Mouse (Mus musculus) embryonic facial prominence, embryonic 11.5 days (tissue): ENCODE data around the gene Derl3. TPM values are rescaled to one million over a fixed set of nuclear protein-coding genes. Genes with fewer than 3 reads are reported as not detected.

Source experiments
- ATAC-seq: fragments of 200-750 bp; cut with Nextera tagmentation; replicated peaks from 2 replicates; pipeline ENCODE4 v1.8.0; 2017; ENCODE audit warnings: low read depth; ENCODE audit not compliant: insufficient number of reproducible peaks, low FRiP score, low TSS enrichment
- DNase-seq: peaks from one replicate; pipeline ENCODE4 v3.0.0-alpha.2; 2015; ENCODE audit warnings: low spot score
- H3K27ac ChIP-seq: fragments of 300-500 bp; sonication (generic); replicated peaks from 2 replicates; pipeline ENCODE4 v1.5.1; 2014; ENCODE audit warnings: mild to moderate bottlenecking, low read depth, low read length, control low read depth
- H3K27me3 ChIP-seq: fragments of 300-500 bp; sonication (generic); 2 replicates; pipeline ENCODE4 v1.6.1; 2014; ENCODE audit warnings: mild to moderate bottlenecking, low read length, moderate library complexity, mixed read lengths; ENCODE audit not compliant: control insufficient read depth, insufficient read depth
- H3K36me3 ChIP-seq: fragments of 300-500 bp; sonication (generic); replicated peaks from 2 replicates; pipeline ENCODE4 v1.6.1; 2014; ENCODE audit warnings: low read depth, mild to moderate bottlenecking, low read length, moderate library complexity, mixed read lengths; ENCODE audit not compliant: control insufficient read depth, insufficient read depth
- H3K4me1 ChIP-seq: fragments of 300-500 bp; sonication (generic); 2 replicates; pipeline ENCODE4 v1.6.1; 2014; ENCODE audit warnings: low read length, mixed read lengths; ENCODE audit not compliant: control insufficient read depth, insufficient read depth
- H3K4me2 ChIP-seq: fragments of 300-500 bp; sonication (generic); 2 replicates; pipeline ENCODE4 v1.6.1; 2014; ENCODE audit warnings: low read depth, mild to moderate bottlenecking, control low read depth, low read length, moderate library complexity
- H3K4me3 ChIP-seq: fragments of 300-500 bp; sonication (generic); 2 replicates; pipeline ENCODE4 v1.5.1; 2014; ENCODE audit warnings: low read depth, low read length, control low read depth
- H3K9ac ChIP-seq: fragments of 300-500 bp; sonication (generic); replicated peaks from 2 replicates; pipeline ENCODE4 v1.6.1; 2014; ENCODE audit warnings: mild to moderate bottlenecking, control low read depth, low read length
- H3K9me3 ChIP-seq: fragments of 300-500 bp; sonication (generic); replicated peaks from 2 replicates; pipeline ENCODE4 v1.6.1; 2016; ENCODE audit warnings: mild to moderate bottlenecking, low read length, inconsistent platforms, mixed read lengths; ENCODE audit not compliant: control insufficient read depth
- WGBS: fragments of 180-500 bp; shearing (Covaris S2); extraction: QIAGEN DNeasy Blood & Tissue Kit; methylation state at CpG from one replicate; pipeline ENCODE4 v1.1.7; 2014; 5-methylcytosine and 5-hydroxymethylcytosine counted together
- polyA plus RNA-seq: library from polyadenylated mRNA; unstranded; fragments of >200 nt; fragmentation: Nextera tagmentation; extraction: Ambion mirVana; gene quantifications from 2 replicates; pipeline ENCODE4 v1.2.1, GENCODE M21; 2014

Derl3 gene
- polyA plus RNA-seq, 1 experiment from 2014 or later = 3.7 TPM

DNA sequence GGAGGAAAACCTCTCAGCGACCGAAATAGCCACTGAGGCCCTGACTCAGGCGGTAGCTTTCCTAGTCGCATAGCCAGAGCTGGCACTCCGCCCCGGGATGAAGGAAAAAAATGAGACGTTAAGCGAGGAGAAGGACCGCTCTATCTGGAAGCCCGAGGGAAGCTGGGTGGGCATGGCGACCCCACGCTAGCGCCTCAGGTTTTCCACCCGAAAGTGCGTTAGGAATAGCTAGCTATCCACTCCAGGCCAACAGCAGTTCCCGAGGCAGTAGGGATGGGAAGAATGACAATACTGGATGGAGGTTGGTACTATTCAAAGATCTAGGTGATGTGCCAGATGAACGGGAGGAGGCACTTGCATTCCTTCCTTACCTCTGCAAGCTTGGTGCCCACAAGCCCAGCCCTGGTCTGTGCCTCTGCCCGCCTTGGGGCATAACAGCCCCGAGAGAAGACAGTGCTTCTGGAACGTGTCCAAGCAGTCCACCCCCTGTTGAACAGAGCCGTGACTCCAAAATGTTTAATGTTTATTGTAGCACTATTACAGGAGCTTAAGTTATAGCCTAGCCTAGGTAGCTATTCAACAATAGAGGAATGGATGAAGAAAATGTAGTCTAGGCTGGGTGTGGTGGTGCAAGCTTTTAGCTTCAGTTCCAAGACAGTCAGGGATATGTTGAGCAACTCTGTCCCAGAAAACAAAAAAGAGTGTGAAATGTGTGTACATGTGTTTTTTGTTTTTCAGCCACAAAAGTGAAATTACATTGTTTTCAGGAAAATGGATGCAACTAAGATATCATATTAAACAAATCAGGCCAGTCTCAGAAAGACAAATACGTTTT, 28.7 kb downstream of the Derl3 start:
- peak overlapping the region; percentile 95; the same call in 1 of the 2 replicates for H3K27ac ChIP-seq
- ATAC-seq (peak; percentile 31), DNase-seq (no peak)
- H3K36me3 ChIP-seq = no peaks in the 10 kb centered on the region
- peak overlapping the region; percentile 98 for H3K9ac ChIP-seq
- H3K9me3 ChIP-seq = no peaks in the 10 kb centered on the region
- WGBS = 6% methylated on average over 22 of the region's 22 CpGs
- H3K4me2 ChIP-seq = peak overlapping the region; percentile 75
- no peaks in the 10 kb centered on the region for H3K27me3 ChIP-seq
- no peaks in the 10 kb centered on the region for H3K4me1 ChIP-seq
- peak overlapping the region; percentile 95 for H3K4me3 ChIP-seq

DNA sequence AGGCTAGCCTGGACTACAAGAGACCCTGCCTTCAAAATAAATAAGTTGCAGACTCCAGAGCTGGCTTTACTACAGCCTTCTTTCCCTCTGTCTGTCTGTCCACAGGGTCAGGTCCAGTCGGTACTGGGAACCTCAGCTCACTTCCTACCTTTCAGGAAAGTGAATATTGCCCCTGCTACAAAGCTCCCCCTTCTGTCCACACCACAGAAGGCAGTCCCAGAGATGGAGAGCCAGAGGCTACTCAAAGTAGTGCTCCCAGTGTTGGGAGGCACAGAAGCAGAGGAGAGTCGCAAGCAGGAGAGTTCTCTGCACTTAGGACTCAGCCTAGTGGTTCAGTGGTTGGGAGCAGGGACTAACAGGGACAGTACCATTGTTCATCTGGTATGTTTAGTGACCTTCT, 31.1 kb downstream of the Derl3 start:
- no peaks in the 10 kb centered on the region for H3K36me3 ChIP-seq
- no peak for DNase-seq
- WGBS = 71% methylated on average over 2 of the region's 2 CpGs
- no peak overlapping the region for H3K4me3 ChIP-seq
- no peaks in the 10 kb centered on the region for H3K27me3 ChIP-seq
- H3K9ac ChIP-seq = no peak overlapping the region
- H3K9me3 ChIP-seq = no peaks in the 10 kb centered on the region
- ATAC-seq = no peak
- H3K4me1 ChIP-seq = no peaks in the 10 kb centered on the region
- H3K27ac ChIP-seq = no peak overlapping the region
- H3K4me2 ChIP-seq = no peak overlapping the region

DNA sequence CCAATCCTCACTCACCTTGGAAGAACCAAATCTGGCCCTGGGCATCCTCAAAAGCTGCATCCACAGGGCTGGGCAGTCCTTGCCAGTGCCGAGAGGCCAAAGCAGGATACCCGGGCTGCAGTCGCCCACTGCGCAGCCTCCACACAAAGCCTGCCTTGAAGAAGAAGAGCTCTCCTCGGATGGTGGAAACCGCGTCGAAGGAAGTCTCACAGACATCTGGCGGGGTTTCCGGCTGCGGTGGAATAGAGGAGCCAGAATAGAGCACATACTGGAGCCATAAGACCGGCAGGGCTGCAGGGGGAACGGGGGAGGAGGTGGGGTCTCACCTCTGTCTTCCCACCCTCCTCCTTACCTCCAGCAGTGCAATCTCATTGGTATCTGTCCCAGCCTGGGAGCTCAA, 33.2 kb downstream of the Derl3 start:
- Histone ChIP-seq H3K4me2 (no peak overlapping the region), H3K4me1 (peaks cover 4% of the 10 kb centered on the region), H3K9me3 (no peaks in the 10 kb centered on the region), H3K9ac (no peak overlapping the region), H3K27me3 (peaks cover 1% of the 10 kb centered on the region), H3K27ac (no peak overlapping the region), H3K36me3 (no peaks in the 10 kb centered on the region), H3K4me3 (no peak overlapping the region)
- WGBS = 75% methylated on average over 13 of the region's 13 CpGs
- ATAC-seq = no peak
- DNase-seq = no peak

DNA sequence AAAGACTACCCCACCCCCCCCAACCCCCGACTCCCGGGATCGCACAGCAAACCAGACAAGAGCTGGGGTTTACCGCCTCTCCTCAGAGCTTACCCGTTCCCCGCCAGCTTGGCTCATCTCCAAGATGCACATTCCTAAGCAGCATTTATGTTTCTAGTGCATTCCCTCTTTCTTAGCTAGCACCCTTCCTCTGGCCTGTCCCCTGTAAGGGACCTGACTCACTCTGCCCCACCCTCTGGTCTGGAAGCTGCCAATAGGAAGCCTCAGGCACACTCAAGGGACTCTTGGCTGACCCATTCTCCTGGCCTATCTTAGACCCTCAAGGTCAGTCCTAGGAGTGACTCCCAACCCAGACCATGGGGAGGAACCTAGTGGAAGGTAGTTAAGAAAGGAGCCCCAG, 37.1 kb downstream of the Derl3 start:
- 23% methylated on average over 6 of the region's 6 CpGs for WGBS

DNA sequence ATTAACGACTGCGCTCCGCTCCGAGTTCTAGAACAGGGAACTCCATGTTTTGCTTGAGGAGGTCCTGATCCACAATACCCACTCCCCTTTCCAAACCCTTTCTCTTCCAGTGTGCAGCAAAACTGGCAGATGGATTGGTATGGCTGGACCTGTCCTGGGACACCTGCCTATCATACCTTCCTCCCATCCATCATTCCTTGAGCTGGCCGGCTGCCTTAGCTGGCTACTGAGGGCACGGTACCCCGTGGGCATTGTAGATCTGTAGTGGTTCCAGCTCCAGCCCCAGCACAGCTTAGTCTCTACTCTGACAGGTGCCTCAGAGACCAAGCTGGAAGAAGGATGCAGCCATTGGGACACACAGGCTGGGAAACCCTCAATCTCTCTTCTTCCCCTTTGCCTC, 38.1 kb downstream of the Derl3 start:
- peaks cover 8% of the 10 kb centered on the region for H3K4me1 ChIP-seq
- ATAC-seq (no peak), DNase-seq (no peak)
- H3K4me3 ChIP-seq = peak overlapping the region; percentile 64
- H3K27ac ChIP-seq = no peak overlapping the region
- peak overlapping the region; percentile 96 for H3K4me2 ChIP-seq
- WGBS = 14% methylated on average over 7 of the region's 7 CpGs
- no peaks in the 10 kb centered on the region for H3K9me3 ChIP-seq
- peak overlapping the region; percentile 93 for H3K9ac ChIP-seq
- peaks cover 10% of the 10 kb centered on the region for H3K27me3 ChIP-seq
- no peaks in the 10 kb centered on the region for H3K36me3 ChIP-seq

More for the DNA sequence above, 37.1 kb downstream of the Derl3 start:
- Histone ChIP-seq H3K4me2 (peak overlapping the region; percentile 8; the same call in 1 of the 2 replicates), H3K27me3 (peaks cover 2% of the 10 kb centered on the region), H3K4me3 (no peak overlapping the region), H3K4me1 (peaks cover 8% of the 10 kb centered on the region), H3K9me3 (no peaks in the 10 kb centered on the region), H3K36me3 (no peaks in the 10 kb centered on the region), H3K9ac (no peak overlapping the region), H3K27ac (no peak overlapping the region)
- ATAC-seq (no peak), DNase-seq (no peak)

DNA sequence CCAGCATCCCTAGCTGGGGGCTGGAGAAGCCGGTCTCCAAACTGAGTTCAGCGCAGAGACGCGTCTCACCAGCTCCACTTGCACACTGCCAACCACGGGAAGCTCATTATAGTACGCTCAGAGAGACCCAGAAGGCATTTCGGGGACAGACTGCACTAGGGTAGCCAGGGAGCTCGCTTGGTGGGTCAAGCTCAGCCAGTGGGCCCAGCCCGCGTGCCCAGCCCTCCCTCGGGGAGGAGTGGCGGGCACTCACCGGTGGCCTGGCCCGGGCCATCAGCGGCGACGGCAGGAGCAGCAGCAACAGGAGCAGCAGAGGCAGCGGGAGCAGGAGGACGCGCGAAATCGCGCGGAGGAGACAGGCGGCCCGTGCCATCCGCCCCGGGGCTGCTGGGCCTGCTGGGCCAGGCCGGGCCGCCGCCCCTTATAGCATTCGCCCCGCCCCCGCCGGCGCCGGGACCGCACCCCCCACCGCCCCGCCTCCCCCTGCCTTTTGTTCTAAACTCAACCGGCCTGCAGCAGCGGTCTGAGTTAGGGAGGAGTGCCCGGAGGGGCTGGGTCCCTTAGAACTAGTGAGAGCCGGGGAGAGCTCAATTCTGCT, 39.0 kb downstream of the Derl3 start:
- Histone ChIP-seq H3K27ac (0 out of 2 replicates have a peak overlapping the region, but pooled peaks have one; percentile 49), H3K36me3 (no peaks in the 10 kb centered on the region), H3K27me3 (peaks cover 16% of the 10 kb centered on the region), H3K9me3 (no peaks in the 10 kb centered on the region), H3K4me2 (peak overlapping the region; percentile 96), H3K4me1 (peaks cover 8% of the 10 kb centered on the region), H3K9ac (peak overlapping the region; percentile 93), H3K4me3 (peak overlapping the region; percentile 64)
- DNase-seq (peak; percentile 80), ATAC-seq (peak; percentile 80)
- 1% methylated on average over 30 of the region's 44 CpGs for WGBS

DNA sequence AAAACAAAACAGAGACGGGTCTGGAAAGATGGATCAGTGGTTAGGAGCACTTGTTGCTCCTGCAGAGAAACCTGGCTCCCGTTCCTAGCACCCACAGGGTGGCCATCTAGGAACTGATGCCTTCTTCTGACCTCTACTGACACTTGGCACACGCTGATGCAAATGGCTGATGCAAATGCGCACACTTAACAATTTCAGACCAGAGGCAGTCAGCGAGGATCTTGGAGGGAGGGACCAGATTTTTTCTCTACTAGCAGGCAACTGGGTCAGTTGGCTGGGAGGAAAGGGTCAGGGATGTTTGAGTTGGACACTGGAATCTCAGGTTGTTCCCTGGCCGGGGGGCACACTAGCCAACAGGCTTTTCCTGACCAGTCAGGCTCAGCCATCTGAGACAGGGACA, 39.7 kb downstream of the Derl3 start, which contains the start of gene Chchd10:
Chchd10 (plus strand) TSS at position 240 of the 400 bp plus-strand sequence.
- WGBS = 20% methylated on average over 6 of the region's 6 CpGs
- ATAC-seq = no peak
- Histone ChIP-seq H3K4me1 (peaks cover 8% of the 10 kb centered on the region), H3K27ac (0 out of 2 replicates have a peak within 1 kb of the TSS, but pooled peaks have one; percentile 49), H3K27me3 (peaks cover 17% of the 10 kb centered on the region), H3K4me2 (peak within 1 kb of the TSS; percentile 96), H3K9me3 (no peaks in the 10 kb centered on the region), H3K9ac (peak within 1 kb of the TSS; percentile 93), H3K4me3 (peak within 1 kb of the TSS; percentile 64), H3K36me3 (no peaks in the 10 kb centered on the region)
- no peak for DNase-seq

DNA sequence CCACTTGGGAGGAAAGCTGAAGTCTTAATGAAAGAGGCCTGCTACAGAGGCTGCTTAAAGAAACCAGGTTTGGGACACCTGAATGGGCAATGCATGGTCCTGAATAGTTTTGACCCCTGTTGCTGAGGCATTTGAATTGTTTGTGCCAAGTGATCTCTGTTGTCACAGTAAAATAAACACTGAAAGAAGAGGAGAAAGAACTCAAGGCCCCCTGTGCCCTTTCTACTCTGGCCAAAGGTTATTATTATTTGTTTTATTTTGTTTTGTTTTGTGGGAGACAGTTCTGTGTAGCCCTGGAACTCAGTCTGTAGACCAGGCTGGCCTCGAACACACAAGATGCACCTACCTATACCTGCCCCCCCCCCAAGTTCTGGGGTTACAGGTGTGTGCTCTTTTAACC, 41.8 kb downstream of the Derl3 start:
- H3K36me3 ChIP-seq = no peaks in the 10 kb centered on the region
- H3K4me1 ChIP-seq = peaks cover 8% of the 10 kb centered on the region
- ATAC-seq = no peak
- DNase-seq = no peak
- no peaks in the 10 kb centered on the region for H3K9me3 ChIP-seq
- peaks cover 17% of the 10 kb centered on the region for H3K27me3 ChIP-seq
- H3K4me2 ChIP-seq = peak overlapping the region; percentile 87
- H3K27ac ChIP-seq = no peak overlapping the region
- 87% methylated on average over 1 of the region's 1 CpGs for WGBS
- H3K4me3 ChIP-seq = peak overlapping the region; percentile 43
- no peak overlapping the region for H3K9ac ChIP-seq
